Mouse (Mus musculus) C2C12 (cell line): ENCODE results near the gene Akap13.

ENCODE experiments used
- CTCF ChIP-seq: IDR thresholded peaks from one replicate; pipeline ENCODE4 v1.5.1; 2011; ENCODE audit not compliant: control insufficient read depth, insufficient read depth, insufficient read length
- MAX ChIP-seq: IDR thresholded peaks from one replicate; pipeline ENCODE4 v1.6.1; 2011; ENCODE audit warnings: mild to moderate bottlenecking, control low read depth

- TF ChIP-seq MAX (no peak), CTCF (no peak)
Observed at GRCm38 (mm10) chr7:75793091-75793490, 337.8 kb downstream of the Akap13 start.
